Mouse (Mus musculus): Measurements from ENCODE around the gene Kcnip4.

- TF ChIP-seq NRF1 (IDR thresholded peaks at IDR 0.05; ENCODE audit: insufficient read depth, low read depth, low read length, poor library complexity, severe bottlenecking) = no peak
- TF ChIP-seq POLR2A (IDR thresholded peaks at IDR 0.05; ENCODE audit: control insufficient read depth in 1 of 2, insufficient read depth in 1 of 2, low read depth in 1 of 2, low read length in 2 of 2, poor library complexity in 1 of 2) = no peak
Measured at GRCm38 (mm10) chr5:48779376-48779775, 745.3 kb downstream of the Kcnip4 start.

All from MEL (cell line).